Mouse (Mus musculus) kidney, embryonic 16.5 days (tissue): Measurements from ENCODE around the gene Nsg2. TPM values are rescaled to one million over a fixed set of nuclear protein-coding genes. Genes with fewer than 3 reads are reported as not detected.

Experiments used
- ATAC-seq: fragments of 200-750 bp; cut with Nextera tagmentation; 2 replicates; pipeline ENCODE4 v1.8.0; 2017; ENCODE audit warnings: moderate TSS enrichment; ENCODE audit not compliant: low FRiP score, low TSS enrichment
- H3K27ac ChIP-seq: fragments of 300-500 bp; sonication (generic); 2 replicates; pipeline ENCODE4 v1.5.1; 2014; ENCODE audit warnings: low read length
- H3K27me3 ChIP-seq: fragments of 300-500 bp; sonication (generic); 2 replicates; pipeline ENCODE4 v1.6.1; 2014; ENCODE audit warnings: low read length, control low read depth, mixed read lengths; ENCODE audit not compliant: insufficient read depth
- H3K36me3 ChIP-seq: fragments of 300-500 bp; sonication (generic); 2 replicates; pipeline ENCODE4 v1.6.1; 2014; ENCODE audit warnings: low read length, control low read depth, mixed read lengths; ENCODE audit not compliant: insufficient read depth
- H3K4me1 ChIP-seq: fragments of 300-500 bp; sonication (generic); 2 replicates; pipeline ENCODE4 v1.6.1; 2014; ENCODE audit warnings: low read length, control low read depth, mixed read lengths; ENCODE audit not compliant: insufficient read depth
- H3K4me2 ChIP-seq: fragments of 300-500 bp; sonication (generic); replicated peaks from 2 replicates; pipeline ENCODE4 v1.6.1; 2014; ENCODE audit warnings: low read depth, low read length
- H3K4me3 ChIP-seq: fragments of 300-500 bp; sonication (generic); 2 replicates; pipeline ENCODE4 v1.5.1; 2014; ENCODE audit warnings: mild to moderate bottlenecking, low read length
- H3K9ac ChIP-seq: fragments of 300-500 bp; sonication (generic); replicated peaks from 2 replicates; pipeline ENCODE4 v1.6.1; 2014; ENCODE audit warnings: low read length
- H3K9me3 ChIP-seq: fragments of 300-500 bp; sonication (generic); 2 replicates; pipeline ENCODE4 v1.6.1; 2016; ENCODE audit warnings: low read length, control low read depth
- WGBS: fragments of 180-500 bp; shearing (Covaris S2); extraction: QIAGEN DNeasy Blood & Tissue Kit; methylation state at CpG from one replicate; pipeline ENCODE4 v1.1.7; 2014; 5-methylcytosine and 5-hydroxymethylcytosine counted together
- polyA plus RNA-seq: library from polyadenylated mRNA; unstranded; fragments of >200 nt; fragmentation: Nextera tagmentation; extraction: Ambion mirVana; gene quantifications from 2 replicates; pipeline ENCODE4 v1.2.1, GENCODE M21; 2015

The Nsg2 gene
- polyA plus RNA-seq, 1 experiment from 2014 or later, result 5.9 TPM

- Histone ChIP-seq H3K36me3 (no peaks in the 10 kb centered on the region), H3K4me1 (peaks cover 18% of the 10 kb centered on the region), H3K27me3 (no peaks in the 10 kb centered on the region), H3K4me2 (peak overlapping the region; percentile 24; the same call in 1 of the 2 replicates), H3K4me3 (0 out of 2 replicates have a peak overlapping the region, but pooled peaks have one; percentile 10), H3K27ac (peak overlapping the region; percentile 80), H3K9me3 (no peaks in the 10 kb centered on the region), H3K9ac (0 out of 2 replicates have a peak overlapping the region, but pooled peaks have one; percentile 37)
- ATAC-seq, result peak; percentile 84
- 38% methylated on average over 3 of the region's 3 CpGs for WGBS
Measured at GRCm38 (mm10) chr11:32101059-32101632, 100.9 kb downstream of the Nsg2 start.

DNA sequence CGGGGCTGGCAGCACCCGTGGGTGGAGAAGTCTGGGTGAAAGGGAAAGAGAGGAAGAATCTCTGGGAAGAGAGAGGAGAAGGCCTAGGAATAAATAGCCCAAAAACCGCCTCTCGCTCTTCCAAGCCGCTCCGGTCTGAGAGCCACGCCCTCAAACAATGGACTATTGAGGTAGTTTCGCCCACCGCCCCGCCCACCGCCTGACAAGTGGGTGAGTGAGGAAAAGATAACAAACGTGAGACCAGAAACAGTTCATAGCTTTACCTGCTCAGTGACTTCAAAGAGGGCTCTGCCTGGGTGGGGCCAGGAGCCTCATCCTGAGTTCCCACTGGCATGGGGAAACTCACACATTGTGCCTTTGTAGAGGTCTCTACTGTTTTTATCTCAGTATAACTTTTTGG is 102.7 kb downstream of the Nsg2 start:
- WGBS, result 14% methylated on average over 12 of the region's 12 CpGs
- no peak for ATAC-seq

GRCm38 (mm10) chr11:32104406-32105116 is 104.3 kb downstream of the Nsg2 start:
- 75% methylated on average over 9 of the region's 9 CpGs for WGBS
- H3K27me3 ChIP-seq, result no peaks in the 10 kb centered on the region
- H3K4me3 ChIP-seq, result no peak overlapping the region
- H3K36me3 ChIP-seq, result no peaks in the 10 kb centered on the region
- no peak overlapping the region for H3K27ac ChIP-seq
- no peak overlapping the region for H3K4me2 ChIP-seq
- no peaks in the 10 kb centered on the region for H3K9me3 ChIP-seq
- peaks cover 18% of the 10 kb centered on the region for H3K4me1 ChIP-seq
- no peak overlapping the region for H3K9ac ChIP-seq
- ATAC-seq, result no peak

More for the DNA sequence above, 102.7 kb downstream of the Nsg2 start:
- peaks cover 18% of the 10 kb centered on the region for H3K4me1 ChIP-seq
- no peaks in the 10 kb centered on the region for H3K27me3 ChIP-seq
- no peaks in the 10 kb centered on the region for H3K36me3 ChIP-seq
- no peak overlapping the region for H3K27ac ChIP-seq
- H3K4me2 ChIP-seq, result peak overlapping the region; percentile 34
- peak overlapping the region; percentile 39; the same call in 1 of the 2 replicates for H3K9ac ChIP-seq
- no peaks in the 10 kb centered on the region for H3K9me3 ChIP-seq
- H3K4me3 ChIP-seq, result no peak overlapping the region; the same call in 1 of the 2 replicates

- Histone ChIP-seq H3K27me3 (no peaks in the 10 kb centered on the region), H3K9me3 (no peaks in the 10 kb centered on the region), H3K9ac (no peak overlapping the region), H3K27ac (no peak overlapping the region), H3K4me1 (peaks cover 18% of the 10 kb centered on the region), H3K4me3 (no peak overlapping the region), H3K36me3 (no peaks in the 10 kb centered on the region), H3K4me2 (no peak overlapping the region)
- 40% methylated on average over 10 of the region's 10 CpGs for WGBS
- ATAC-seq, result peak; percentile 67
Measured at GRCm38 (mm10) chr11:32105750-32106646, 105.7 kb downstream of the Nsg2 start.

DNA sequence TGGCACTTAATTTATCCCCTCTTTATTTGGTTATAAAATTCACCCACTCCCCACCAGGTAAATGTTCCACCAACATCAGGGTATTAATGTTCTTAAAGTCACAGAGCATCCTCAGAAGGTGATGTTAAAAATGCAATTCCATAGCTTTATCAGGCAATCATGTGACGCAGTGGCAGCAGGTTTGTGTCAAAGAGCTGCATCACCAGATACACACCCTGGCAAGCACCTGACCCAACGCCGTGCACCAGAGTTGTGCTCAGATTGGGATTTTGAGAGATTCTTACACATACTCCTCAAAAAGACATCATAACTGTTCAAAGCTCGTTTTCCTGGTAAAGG is 106.4 kb downstream of the Nsg2 start:
- 86% methylated on average over 4 of the region's 4 CpGs for WGBS
- no peak overlapping the region for H3K9ac ChIP-seq
- no peaks in the 10 kb centered on the region for H3K27me3 ChIP-seq
- H3K9me3 ChIP-seq, result no peaks in the 10 kb centered on the region
- H3K27ac ChIP-seq, result no peak overlapping the region
- no peak for ATAC-seq
- H3K4me1 ChIP-seq, result peaks cover 15% of the 10 kb centered on the region
- no peak overlapping the region for H3K4me2 ChIP-seq
- H3K36me3 ChIP-seq, result no peaks in the 10 kb centered on the region
- H3K4me3 ChIP-seq, result no peak overlapping the region

DNA sequence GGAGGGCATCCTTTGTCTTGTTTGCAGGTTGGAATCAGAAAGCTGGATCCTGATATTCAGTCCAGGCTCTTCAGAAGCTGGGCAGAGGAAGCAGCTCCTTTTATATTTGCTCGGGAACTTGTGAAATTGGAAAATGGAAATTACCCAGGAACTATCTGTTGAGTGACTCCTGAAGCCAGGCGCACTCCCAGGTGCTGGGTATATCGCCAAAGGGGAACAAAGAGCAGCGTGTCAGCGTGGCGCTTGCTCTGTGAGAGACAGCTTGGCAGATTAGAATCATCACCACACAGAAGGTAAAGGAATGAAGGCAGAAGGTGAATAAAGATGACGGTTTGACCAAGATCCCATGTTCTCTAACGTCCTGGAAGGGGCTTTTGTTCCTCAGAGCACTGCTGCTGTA is 108.2 kb downstream of the Nsg2 start:
- Histone ChIP-seq H3K27ac (no peak overlapping the region), H3K9me3 (no peaks in the 10 kb centered on the region), H3K36me3 (no peaks in the 10 kb centered on the region), H3K27me3 (no peaks in the 10 kb centered on the region), H3K4me1 (peaks cover 10% of the 10 kb centered on the region), H3K9ac (no peak overlapping the region), H3K4me3 (no peak overlapping the region), H3K4me2 (no peak overlapping the region)
- ATAC-seq, result no peak
- WGBS, result 78% methylated on average over 8 of the region's 8 CpGs

Other genes starting within 250 kb of the Nsg2 start
- gene Cpeb4, start 128.3 kb upstream of the Nsg2 start, polyA plus RNA-seq, result 4.0 and 4.3 TPM in 2 replicates
- gene 4930524B15Rik, start 34.9 kb upstream of the Nsg2 start, polyA plus RNA-seq, result 0.17 TPM in 1 of 2 replicates, not detected in the other
- gene Il9r, start 199.8 kb downstream of the Nsg2 start, polyA plus RNA-seq, result 0.04 TPM in 1 of 2 replicates, not detected in the other
- gene Snrnp25, start 205.0 kb downstream of the Nsg2 start, polyA plus RNA-seq, result 56.6 and 61.1 TPM in 2 replicates
- 61.9 and 62.1 TPM in 2 replicates for gene Rhbdf1, start 221.8 kb downstream of the Nsg2 start, polyA plus RNA-seq
- 38.3 and 42.4 TPM in 2 replicates for gene Mpg, start 226.0 kb downstream of the Nsg2 start, polyA plus RNA-seq